Comparison of ENCODE assay signal across 16 mouse cellular contexts in genomic region chr7:59243257-59243656, GRCm38 (mm10).
"Had no signal": no experiment of that assay in that cellular context is flagged by ENCODE, and none has a peak within 500 bp of the region (broad histone marks: within the 10 kb centered on the region; RNA-seq: fewer than 3 reads in every experiment).

No protein-coding gene starts in this region.

- H3K27me3 ChIP-seq: neural tube, embryonic 13.5 days; neural tube, embryonic 15.5 days; stomach, embryonic 15.5 days had no signal

- H3K4me3 ChIP-seq: neural tube, embryonic 13.5 days; neural tube, embryonic 15.5 days; stomach, embryonic 15.5 days had no signal

- H3K4me1 ChIP-seq: stomach, embryonic 15.5 days had no signal

- DNase-seq: retina, postnatal 1 day; right cerebral cortex, adult 18-20 months; right cerebral cortex, postnatal 14 days; right cerebral cortex, postnatal 25 days; right cerebral cortex, postnatal 4 days; spleen, adult 18-20 months; thymus, adult 18-20 months; thymus, adult 2 months; thymus, postnatal 14 days; thymus, postnatal 25 days; thymus, postnatal 36 days; thymus, postnatal 4 days had no signal

- H3K9ac ChIP-seq: neural tube, embryonic 13.5 days; neural tube, embryonic 15.5 days; stomach, embryonic 15.5 days had no signal

- H3K4me2 ChIP-seq: neural tube, embryonic 13.5 days; neural tube, embryonic 15.5 days; stomach, embryonic 15.5 days had no signal

- H3K9me3 ChIP-seq: neural tube, embryonic 13.5 days; neural tube, embryonic 15.5 days; stomach, embryonic 15.5 days had no signal

- H3K36me3 ChIP-seq: neural tube, embryonic 15.5 days; stomach, embryonic 15.5 days had no signal

- H3K27ac ChIP-seq: neural tube, embryonic 13.5 days; neural tube, embryonic 15.5 days; stomach, embryonic 15.5 days; stomach, postnatal 0 days had no signal
